Mouse (Mus musculus): Measurements from ENCODE around the gene Manbal.

Manbal gene

GRCm38 (mm10) chr2:157434041-157434440 is 66.6 kb downstream of the Manbal start:
- DNase-seq (ENCODE audit: low read depth, low spot score), result peak; percentile 65

- DNase-seq (ENCODE audit: low read depth, low spot score), result peak; percentile 91
Measured at GRCm38 (mm10) chr2:157434497-157434896, 67.1 kb downstream of the Manbal start.

- no peak for DNase-seq (ENCODE audit: low read depth, low spot score)
Measured at GRCm38 (mm10) chr2:157436496-157436895, 69.1 kb downstream of the Manbal start.

GRCm38 (mm10) chr2:157437123-157437522 is 69.7 kb downstream of the Manbal start:
- peak; percentile 54 for DNase-seq (ENCODE audit: low read depth, low spot score)

GRCm38 (mm10) chr2:157441363-157441762 is 74.0 kb downstream of the Manbal start:
- no peak for DNase-seq (ENCODE audit: low read depth, low spot score)
